ENCODE assay signal across 27 mouse cellular contexts in genomic region chr7:144874226-144874625, GRCm38 (mm10). TPM values are rescaled to one million over a fixed set of nuclear protein-coding genes. Genes with fewer than 3 reads are reported as not detected.
DNase-seq lines count a peak whose midpoint lies in the region; ATAC-seq and TF ChIP-seq lines count a peak whose summit lies in the region.
"Had no signal": no experiment of that assay in that cellular context is flagged by ENCODE, and none has a peak within 500 bp of the region (broad histone marks: within the 10 kb centered on the region; RNA-seq: fewer than 3 reads in every experiment).

No protein-coding gene starts in this region.

- no peak overlapping the region for H3K4me2 ChIP-seq in heart, embryonic 12.5 days
- no peak overlapping the region for H3K4me2 ChIP-seq in limb, embryonic 14.5 days (replicated peaks; ENCODE audit: low read depth, low read length, severe bottlenecking)
- H3K4me2 ChIP-seq: heart, embryonic 11.5 days; hindbrain, embryonic 12.5 days; hindbrain, embryonic 15.5 days; intestine, embryonic 15.5 days had no signal

- 0 out of 2 replicates have a peak, but pooled peaks cover 12% of the 10 kb centered on the region for H3K4me1 ChIP-seq in heart, embryonic 12.5 days (replicated peaks)
- H3K4me1 ChIP-seq in limb, embryonic 14.5 days (ENCODE audit: control insufficient read depth, insufficient read depth, low read length) = no peaks in the 10 kb centered on the region; the same call in 1 of the 2 replicates
- peaks cover 7% of the 10 kb centered on the region; the same call in 1 of the 2 replicates for H3K4me1 ChIP-seq in limb, embryonic 10.5 days
- H3K4me1 ChIP-seq: hindbrain, embryonic 12.5 days; hindbrain, embryonic 15.5 days; intestine, embryonic 15.5 days had no signal

- peaks cover 45% of the 10 kb centered on the region for H3K27me3 ChIP-seq in heart, embryonic 12.5 days (replicated peaks)
- no peaks in the 10 kb centered on the region for H3K27me3 ChIP-seq in limb, embryonic 14.5 days (ENCODE audit: control insufficient read depth, insufficient read depth, low read length)
- peaks cover 41% of the 10 kb centered on the region for H3K27me3 ChIP-seq in limb, embryonic 10.5 days (ENCODE audit: low read depth, poor library complexity, severe bottlenecking)
- H3K27me3 ChIP-seq: hindbrain, embryonic 15.5 days had no signal

- no peak overlapping the region for H3K27ac ChIP-seq in heart, embryonic 12.5 days (ENCODE audit: poor library complexity, severe bottlenecking)
- H3K27ac ChIP-seq in limb, embryonic 14.5 days (replicated peaks; ENCODE audit: low read depth, low read length) = no peak overlapping the region
- H3K27ac ChIP-seq in limb, embryonic 10.5 days = no peak overlapping the region
- H3K27ac ChIP-seq: gastrocnemius, adult 2 months; hindbrain, embryonic 12.5 days; hindbrain, embryonic 15.5 days; intestine, embryonic 15.5 days had no signal

- no peak overlapping the region for H3K9ac ChIP-seq in heart, embryonic 12.5 days
- H3K9ac ChIP-seq in limb, embryonic 14.5 days (ENCODE audit: low read depth, low read length, severe bottlenecking) = 0 out of 2 replicates have a peak overlapping the region, but pooled peaks have one; percentile 7
- H3K9ac ChIP-seq: forebrain, postnatal 0 days; hindbrain, embryonic 12.5 days; hindbrain, embryonic 15.5 days; intestine, embryonic 15.5 days had no signal

- WGBS in heart, embryonic 12.5 days = 71% methylated on average over 4 of the region's 4 CpGs
- 66% methylated on average over 4 of the region's 4 CpGs for WGBS in limb, embryonic 14.5 days
- 53% methylated on average over 4 of the region's 4 CpGs for WGBS in limb, embryonic 10.5 days

- no peak for ATAC-seq in heart, embryonic 12.5 days (ENCODE audit: insufficient number of reproducible peaks, low FRiP score)
- no peak for ATAC-seq in limb, embryonic 14.5 days (ENCODE audit: low FRiP score, low read depth)
- no peak for ATAC-seq in inflammation-experienced regulatory T-cells, adult 6 months
- ATAC-seq: forebrain, embryonic 14.5 days; forebrain, postnatal 0 days; intestine, embryonic 15.5 days; Patski had no signal

- H3K4me3 ChIP-seq in heart, embryonic 12.5 days = no peak overlapping the region
- H3K4me3 ChIP-seq in limb, embryonic 14.5 days (replicated peaks; ENCODE audit: low read length) = no peak overlapping the region
- no peak overlapping the region for H3K4me3 ChIP-seq in limb, embryonic 10.5 days
- H3K4me3 ChIP-seq: gastrocnemius, adult 2 months; hindbrain, embryonic 12.5 days; hindbrain, embryonic 15.5 days; intestine, embryonic 15.5 days had no signal

- no peak for TF ChIP-seq POLR2A in limb, embryonic 14.5 days (IDR thresholded peaks at IDR 0.05; ENCODE audit: borderline replicate concordance, extremely low read depth, insufficient read depth, insufficient read length)

- no peaks in the 10 kb centered on the region for H3K9me3 ChIP-seq in heart, embryonic 12.5 days (replicated peaks)
- H3K9me3 ChIP-seq in limb, embryonic 14.5 days (ENCODE audit: control insufficient read depth, low read length) = no peaks in the 10 kb centered on the region
- no peaks in the 10 kb centered on the region for H3K9me3 ChIP-seq in limb, embryonic 10.5 days (replicated peaks)
- H3K9me3 ChIP-seq: hindbrain, embryonic 12.5 days; hindbrain, embryonic 15.5 days; intestine, embryonic 15.5 days had no signal

- no peaks in the 10 kb centered on the region for H3K36me3 ChIP-seq in heart, embryonic 12.5 days
- no peaks in the 10 kb centered on the region for H3K36me3 ChIP-seq in limb, embryonic 14.5 days (ENCODE audit: control insufficient read depth, insufficient read depth, low read length)
- no peaks in the 10 kb centered on the region for H3K36me3 ChIP-seq in limb, embryonic 10.5 days
- H3K36me3 ChIP-seq: hindbrain, embryonic 12.5 days; hindbrain, embryonic 15.5 days; intestine, embryonic 15.5 days had no signal

- peak; percentile 22 to 71 for DNase-seq in adrenal gland, adult (ENCODE audit: inconsistent age in 2 of 2, low spot score in 1 of 2)
- DNase-seq in adrenal gland, postnatal 4 days (ENCODE audit: low spot score in 2 of 2) = no peak
- peak; percentile 71 for DNase-seq in heart, adult 11 months
- DNase-seq in limb, embryonic 14.5 days (ENCODE audit: low spot score) = no peak
- no peak for DNase-seq in limb, embryonic 10.5 days (ENCODE audit: low spot score)
- DNase-seq: cerebellum, adult 18-20 months; cerebellum, adult 9-10 months; cerebellum, postnatal 14 days; forebrain, postnatal 0 days; gastrocnemius, adult 2 months; gastrocnemius, postnatal 14 days; heart, adult 18-20 months; heart, postnatal 14 days; kidney, adult 11 months; kidney, adult 8-10 months had no signal

RNA-seq across cellular contexts. Expression of gene Fgf15, which starts 22.1 kb away (rescaled TPM):
- under 1 TPM in 1 of 2 experiments, not detected in 1; 0.53 TPM for total RNA-seq in adrenal gland, postnatal 4 days (2021)
- 0.10 TPM in 1 of 2 replicates, not detected in the other for polyA plus RNA-seq in heart, embryonic 12.5 days (2016; fragmentation: Nextera tagmentation; extraction: Ambion mirVana)
- 0.13 TPM in 1 of 2 replicates, not detected in the other for polyA plus RNA-seq in limb, embryonic 14.5 days (2012; rRNA removed)
- polyA plus RNA-seq in limb, embryonic 14.5 days (2014; fragmentation: Nextera tagmentation; extraction: Ambion mirVana) = not detected in 2 replicates
- polyA plus RNA-seq in limb, embryonic 10.5 days (2016; fragmentation: Nextera tagmentation; extraction: Ambion mirVana) = 0.35 and 0.70 TPM in 2 replicates
- polyA plus RNA-seq in inflammation-experienced regulatory T-cells, adult 6 months (2017; shearing (Covaris generic)) = not detected
- total RNA-seq: gastrocnemius, adult 2 months; gastrocnemius, postnatal 14 days; gastrocnemius, postnatal 4 days; heart, adult 18-20 months; heart, postnatal 14 days; hematopoietic stem cell, adult 5-6 weeks had no signal
- polyA plus RNA-seq: frontal cortex, adult 2 months had no signal

RNA-seq across cellular contexts. Expression of gene Fgf4, which starts 27.1 kb away (rescaled TPM):
- total RNA-seq in adrenal gland, postnatal 4 days (2021) = not detected
- polyA plus RNA-seq in heart, embryonic 12.5 days (2016; fragmentation: Nextera tagmentation; extraction: Ambion mirVana) = not detected in 2 replicates
- 0.57 and 0.67 TPM in 2 replicates for polyA plus RNA-seq in limb, embryonic 14.5 days (2012; rRNA removed)
- 0.91 and 1.5 TPM in 2 replicates for polyA plus RNA-seq in limb, embryonic 14.5 days (2014; fragmentation: Nextera tagmentation; extraction: Ambion mirVana)
- 1.5 and 3.2 TPM in 2 replicates for polyA plus RNA-seq in limb, embryonic 10.5 days (2016; fragmentation: Nextera tagmentation; extraction: Ambion mirVana)
- polyA plus RNA-seq in inflammation-experienced regulatory T-cells, adult 6 months (2017; shearing (Covaris generic)) = not detected
- total RNA-seq: forebrain, postnatal 0 days; gastrocnemius, adult 2 months; heart, adult 18-20 months; heart, postnatal 14 days; hematopoietic stem cell, adult 5-6 weeks had no signal
- polyA plus RNA-seq: forebrain, embryonic 11.5 days; forebrain, embryonic 14.5 days; forebrain, postnatal 0 days; frontal cortex, adult 2 months; heart, embryonic 11.5 days; hindbrain, embryonic 15.5 days; intestine, embryonic 15.5 days; Patski had no signal

RNA-seq across cellular contexts. Expression of gene Fgf3, which starts 36.3 kb away (rescaled TPM):
- 1 to 10 TPM in 1 of 2 experiments, under 1 TPM in 1; 0.82 to 1.1 TPM for total RNA-seq in adrenal gland, postnatal 4 days (2021)
- polyA plus RNA-seq in heart, embryonic 12.5 days (2016; fragmentation: Nextera tagmentation; extraction: Ambion mirVana) = 0.13 and 0.20 TPM in 2 replicates
- 0.20 and 0.64 TPM in 2 replicates for polyA plus RNA-seq in limb, embryonic 14.5 days (2012; rRNA removed)
- 0.17 and 0.32 TPM in 2 replicates for polyA plus RNA-seq in limb, embryonic 14.5 days (2014; fragmentation: Nextera tagmentation; extraction: Ambion mirVana)
- polyA plus RNA-seq in limb, embryonic 10.5 days (2016; fragmentation: Nextera tagmentation; extraction: Ambion mirVana) = 0.41 and 0.46 TPM in 2 replicates
- not detected for polyA plus RNA-seq in inflammation-experienced regulatory T-cells, adult 6 months (2017; shearing (Covaris generic))
- total RNA-seq: gastrocnemius, adult 2 months; gastrocnemius, postnatal 14 days; gastrocnemius, postnatal 4 days; heart, adult 18-20 months; heart, postnatal 14 days had no signal
- polyA plus RNA-seq: intestine, embryonic 15.5 days; Patski had no signal

RNA-seq across cellular contexts. Expression of gene LTO1, which starts 40.7 kb away (rescaled TPM):
- 10 to 100 TPM; 27.6 to 32.9 TPM for total RNA-seq in adrenal gland, postnatal 4 days (2021)
- polyA plus RNA-seq in heart, embryonic 12.5 days (2016; fragmentation: Nextera tagmentation; extraction: Ambion mirVana) = 20.1 and 21.4 TPM in 2 replicates
- polyA plus RNA-seq in limb, embryonic 14.5 days (2012; rRNA removed) = 24.9 and 46.5 TPM in 2 replicates
- 22.0 and 26.2 TPM in 2 replicates for polyA plus RNA-seq in limb, embryonic 14.5 days (2014; fragmentation: Nextera tagmentation; extraction: Ambion mirVana)
- 23.4 and 27.2 TPM in 2 replicates for polyA plus RNA-seq in limb, embryonic 10.5 days (2016; fragmentation: Nextera tagmentation; extraction: Ambion mirVana)
- polyA plus RNA-seq in inflammation-experienced regulatory T-cells, adult 6 months (2017; shearing (Covaris generic)) = 10 to 100 TPM; 27.4 to 42.5 (median 30.4) TPM

Comparison
In these comparisons a context has a peak if more than half of its experiments do, and no peak if none do; other contexts are left out.
1. DNase-seq: peak in adrenal gland, adult (2 of 2) and heart, adult 11 months (single experiment); none in adrenal gland, postnatal 4 days (0 of 2), limb, embryonic 14.5 days (single experiment) and limb, embryonic 10.5 days (single experiment).